Mouse (Mus musculus): Measurements from ENCODE around the gene Tmie.
"Not testable (repeated sequence)": the region's sequence is repeated elsewhere in the genome, so short reads cannot be mapped to it uniquely, and the experiment has no call there.

The Tmie gene

DNA sequence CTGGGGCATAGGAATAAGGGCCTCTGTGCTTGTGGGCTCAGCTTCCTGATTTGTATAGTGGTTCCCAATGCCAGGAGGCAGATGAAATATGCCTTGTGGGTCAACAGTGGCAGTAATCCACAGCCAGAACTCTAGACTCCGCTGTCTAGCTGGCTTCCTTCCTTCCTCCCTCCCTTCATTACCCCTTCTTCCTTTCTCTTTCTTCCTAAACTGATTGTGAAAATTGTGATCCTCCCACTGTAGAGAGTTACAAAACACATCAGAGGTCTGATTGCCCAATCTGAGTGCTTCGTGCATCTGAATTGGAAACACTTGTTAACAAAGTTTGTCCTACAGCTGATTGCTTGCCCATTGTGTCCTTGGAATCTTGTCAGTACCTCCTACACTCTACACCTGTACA lies 38.5 kb downstream of the Tmie start:
- no peak for DNase-seq (ENCODE audit: low read depth, low spot score)

DNA sequence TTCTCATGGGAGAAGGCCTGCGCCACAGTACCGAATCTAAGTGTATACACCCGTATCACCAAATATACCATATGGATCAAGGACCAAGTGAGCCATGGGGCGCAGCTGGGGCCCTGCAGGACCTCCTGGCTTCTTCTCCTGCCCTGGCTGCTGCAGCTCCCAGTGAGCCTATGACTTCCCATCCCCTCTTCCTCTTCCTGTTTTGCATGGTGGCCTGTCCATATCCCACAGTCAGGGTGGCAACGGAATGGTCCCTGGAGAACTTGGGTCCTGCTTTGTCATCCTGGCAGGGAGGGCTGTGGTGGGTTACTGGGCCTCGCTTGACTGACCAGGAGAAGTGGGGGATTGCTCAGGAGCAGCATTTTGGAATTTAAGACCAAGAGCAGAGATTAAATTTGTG lies 39.0 kb downstream of the Tmie start:
- DNase-seq (ENCODE audit: low read depth, low spot score): no peak

DNA sequence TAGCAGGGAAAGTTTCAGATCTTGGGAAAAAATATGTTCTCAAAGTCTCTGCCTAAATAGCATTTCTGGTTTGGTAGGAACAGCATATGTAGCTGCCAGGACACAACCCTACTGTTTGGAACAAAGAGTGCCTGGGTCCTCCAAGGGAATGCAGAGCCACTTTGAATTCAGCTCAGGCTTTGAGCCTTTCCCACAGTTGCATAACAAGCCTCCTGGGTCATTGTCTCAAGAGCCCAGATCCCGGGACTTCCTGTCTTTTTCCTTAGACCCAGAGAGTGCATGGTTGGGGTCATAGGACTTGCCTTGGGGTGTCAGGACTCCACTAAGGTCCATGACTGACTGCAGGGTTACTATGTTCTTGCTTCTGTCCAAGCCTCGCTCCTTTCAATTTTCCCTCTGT lies 43.8 kb downstream of the Tmie start:
- no peak for DNase-seq (ENCODE audit: low read depth, low spot score)

DNA sequence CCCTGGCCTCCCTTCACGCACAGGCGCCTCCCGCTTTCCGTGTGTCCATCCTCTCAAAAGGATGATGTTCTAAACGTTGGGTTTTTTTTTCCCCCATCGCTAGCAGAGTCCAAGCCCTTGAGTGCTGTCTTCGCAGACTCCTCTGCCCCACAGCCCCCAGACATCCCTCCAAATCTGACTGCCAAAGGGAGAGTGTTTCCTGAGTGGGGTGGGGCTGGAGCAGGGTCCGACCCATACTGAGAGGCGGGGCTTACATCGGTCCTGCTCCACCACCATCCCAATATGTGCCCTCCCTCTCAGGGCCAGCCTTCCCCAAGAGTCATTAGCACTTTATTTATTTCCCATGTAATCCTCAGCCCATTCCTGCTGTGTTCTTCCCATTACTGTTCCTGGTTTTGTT lies 45.0 kb downstream of the Tmie start:
- no peak for DNase-seq (ENCODE audit: low read depth, low spot score)

DNA sequence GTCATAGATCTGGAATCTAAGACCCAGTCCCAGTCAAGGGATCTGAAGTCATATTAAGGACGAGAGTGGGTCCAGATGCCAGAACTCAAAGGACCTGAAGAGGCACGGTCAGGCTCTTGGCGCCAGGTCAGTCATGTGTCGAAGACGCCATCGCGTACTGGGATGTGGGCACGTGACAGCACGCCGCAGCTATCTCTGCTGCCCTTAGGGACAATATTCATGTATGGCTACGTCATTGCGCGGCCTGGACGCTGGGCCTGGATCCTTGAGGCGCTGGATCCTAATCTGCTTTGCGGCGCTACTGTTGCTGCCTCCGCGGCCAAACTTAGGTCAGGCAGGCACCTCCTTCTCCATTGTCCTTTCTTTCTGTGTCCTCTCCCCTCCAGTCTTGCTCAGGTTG lies 45.5 kb downstream of the Tmie start, which contains the start of gene Prss45:
Gene Prss45, plus strand, starts transcription at position 178 of the 400 bp plus-strand sequence.
- DNase-seq (ENCODE audit: low read depth, low spot score): no peak

DNA sequence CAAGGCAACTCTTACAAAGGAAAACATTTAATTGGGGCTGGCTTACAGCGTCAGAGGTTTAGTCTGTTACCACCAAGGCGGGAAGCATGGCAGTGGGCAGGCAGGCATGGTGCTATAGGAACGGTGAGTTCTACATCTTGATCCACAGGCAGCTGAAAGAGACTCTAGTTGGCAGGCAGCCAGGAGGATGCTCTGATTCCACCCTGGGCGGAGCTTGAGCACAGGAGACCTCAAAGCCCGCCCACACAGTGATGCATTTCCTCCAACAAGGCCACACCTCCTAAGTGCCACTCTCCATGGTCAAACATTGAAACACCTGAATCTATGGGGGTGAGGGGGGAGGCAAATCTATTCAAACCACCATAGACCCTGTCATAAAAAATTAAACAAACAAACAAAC lies 46.9 kb downstream of the Tmie start:
- peak; percentile 11 for DNase-seq (ENCODE audit: low read depth, low spot score)

DNA sequence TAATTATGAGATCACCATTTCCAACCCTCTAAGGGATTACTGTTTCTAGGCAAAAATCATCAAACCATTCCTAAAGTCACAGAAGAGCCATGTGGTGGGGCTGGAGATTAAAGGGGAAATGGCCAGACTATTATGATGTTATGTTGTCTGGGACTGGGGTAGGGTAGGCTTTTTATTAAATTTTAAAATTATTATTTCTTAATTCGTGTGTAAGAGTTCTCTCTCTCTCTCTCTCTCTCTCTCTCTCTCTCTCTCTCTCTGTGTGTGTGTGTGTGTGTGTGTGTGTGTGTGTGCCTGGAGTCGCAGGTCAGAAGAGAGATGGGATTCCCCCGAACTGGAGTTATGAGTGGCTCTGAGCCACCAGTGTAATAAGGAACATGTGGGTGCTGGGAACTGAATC lies 53.5 kb downstream of the Tmie start, which contains the start of gene Prss43:
Gene Prss43, plus strand, starts transcription at position 301 of the 400 bp plus-strand sequence.
- DNase-seq (ENCODE audit: low read depth, low spot score): no peak

DNA sequence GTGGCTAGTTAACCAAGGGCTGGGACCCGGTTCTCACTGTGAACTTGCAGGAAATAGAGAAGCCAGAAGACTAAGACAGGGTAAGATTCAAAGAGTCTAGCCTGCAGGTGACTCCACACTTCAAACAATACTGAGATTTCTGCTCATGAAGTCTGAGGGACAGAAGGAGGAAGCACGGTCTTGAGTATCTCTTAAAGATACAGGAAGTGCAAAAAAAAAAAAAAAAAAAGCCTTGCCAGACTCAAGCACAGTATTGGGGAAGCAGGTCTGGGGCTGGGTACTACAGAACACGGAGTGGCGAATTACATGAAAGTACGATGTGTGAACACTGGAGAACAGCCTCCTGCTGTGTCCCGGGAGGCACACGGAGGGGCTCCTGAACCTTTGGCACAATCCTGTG lies 54.1 kb downstream of the Tmie start:
- no peak for DNase-seq (ENCODE audit: low read depth, low spot score)

DNA sequence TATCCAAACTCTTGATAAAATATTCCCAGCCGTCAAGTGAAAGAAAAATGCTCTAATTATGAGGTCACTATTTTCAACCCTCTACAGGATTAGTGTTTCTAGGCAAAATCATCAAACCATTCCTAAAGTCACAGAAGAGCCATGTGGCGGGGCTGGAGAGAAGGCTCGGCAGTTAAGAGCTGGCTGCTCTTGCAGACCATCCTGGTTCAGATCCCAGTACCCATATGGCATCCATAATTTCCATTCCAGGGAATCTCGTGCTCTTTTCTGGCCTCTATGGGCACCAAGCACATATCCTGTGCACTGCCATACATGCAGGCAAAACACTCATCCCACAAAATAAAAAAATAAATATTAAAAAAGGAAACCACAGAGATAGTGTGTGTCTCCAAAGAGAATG lies 54.5 kb downstream of the Tmie start:
- DNase-seq (ENCODE audit: low read depth, low spot score): no peak

DNA sequence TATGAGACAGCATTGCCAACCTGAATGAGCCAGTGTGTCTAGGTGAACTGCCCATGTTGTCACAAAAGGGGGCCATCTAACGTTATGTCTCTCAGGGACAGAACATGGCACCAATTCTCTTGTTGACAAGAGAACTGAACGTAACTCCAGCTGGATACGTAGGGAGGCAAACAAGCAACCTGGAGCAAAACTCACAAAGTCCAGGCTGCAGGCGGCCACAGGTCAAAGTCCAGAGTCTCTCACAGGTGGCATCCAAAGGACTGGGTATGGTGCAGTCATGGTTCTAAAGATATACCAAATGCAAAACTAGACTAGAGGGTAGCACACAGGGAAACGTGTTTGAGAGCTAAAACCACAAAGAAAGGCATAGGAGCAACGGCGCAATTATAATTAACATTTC lies 58.5 kb downstream of the Tmie start:
- no peak for DNase-seq (ENCODE audit: low read depth, low spot score)

DNA sequence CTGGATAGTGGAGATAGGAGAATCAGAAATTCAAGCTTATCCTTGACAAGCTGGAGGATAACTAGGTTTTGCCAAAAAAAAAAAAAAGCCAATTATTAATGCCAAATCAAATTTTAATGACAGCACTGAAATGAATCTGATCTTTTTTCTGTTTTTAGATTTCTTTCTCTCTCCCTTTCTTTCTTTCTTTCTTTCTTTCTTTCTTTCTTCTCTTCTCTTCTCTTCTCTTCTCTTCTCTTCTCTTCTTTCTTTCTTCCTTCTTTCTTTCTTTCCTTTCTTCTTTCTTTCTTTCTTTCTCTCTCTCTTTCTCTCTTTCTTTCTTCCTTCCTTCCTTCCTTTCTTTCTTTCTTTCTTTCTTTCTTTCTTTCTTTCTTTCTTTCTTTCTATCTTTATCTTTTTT lies 59.4 kb downstream of the Tmie start:
- DNase-seq (ENCODE audit: low read depth, low spot score): not testable (repeated sequence)

All from 3T3-L1 (cell line).